Mouse (Mus musculus) cerebellum, postnatal 4 days (tissue): ENCODE measurements at regions not wholly inside any gene's neighbourhood (a gene's known extent, or its start where the extent isn't known, plus 50 kb on each side); places are given as distances from the start of the nearest gene placed in this dataset.
"Not testable (repeated sequence)": the region's sequence is repeated elsewhere in the genome, so short reads cannot be mapped to it uniquely, and the experiment has no call there.

Experiments used
- DNase-seq, 2 experiments: peaks; one replicate each; pipeline ENCODE4 v3.0.0; 2022; ENCODE audit warnings: low spot score in 2 of 2, mixed read lengths in 1 of 2

DNA sequence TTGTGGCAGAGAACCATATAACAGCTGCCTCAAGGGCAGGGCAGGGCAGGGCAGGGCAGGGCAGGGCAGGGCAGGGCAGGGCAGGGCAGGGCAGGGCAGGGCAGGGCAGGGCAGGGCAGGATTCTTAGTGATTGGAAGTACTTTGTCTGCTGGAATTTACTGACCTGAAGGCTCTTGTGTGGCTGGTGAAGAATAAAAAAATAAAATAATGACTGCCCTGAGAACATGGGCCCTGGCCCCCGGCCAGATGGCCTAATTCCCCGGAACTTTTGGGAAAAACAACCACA lies 169.3 kb downstream of the Qk start:
- not testable (repeated sequence) for DNase-seq

DNA sequence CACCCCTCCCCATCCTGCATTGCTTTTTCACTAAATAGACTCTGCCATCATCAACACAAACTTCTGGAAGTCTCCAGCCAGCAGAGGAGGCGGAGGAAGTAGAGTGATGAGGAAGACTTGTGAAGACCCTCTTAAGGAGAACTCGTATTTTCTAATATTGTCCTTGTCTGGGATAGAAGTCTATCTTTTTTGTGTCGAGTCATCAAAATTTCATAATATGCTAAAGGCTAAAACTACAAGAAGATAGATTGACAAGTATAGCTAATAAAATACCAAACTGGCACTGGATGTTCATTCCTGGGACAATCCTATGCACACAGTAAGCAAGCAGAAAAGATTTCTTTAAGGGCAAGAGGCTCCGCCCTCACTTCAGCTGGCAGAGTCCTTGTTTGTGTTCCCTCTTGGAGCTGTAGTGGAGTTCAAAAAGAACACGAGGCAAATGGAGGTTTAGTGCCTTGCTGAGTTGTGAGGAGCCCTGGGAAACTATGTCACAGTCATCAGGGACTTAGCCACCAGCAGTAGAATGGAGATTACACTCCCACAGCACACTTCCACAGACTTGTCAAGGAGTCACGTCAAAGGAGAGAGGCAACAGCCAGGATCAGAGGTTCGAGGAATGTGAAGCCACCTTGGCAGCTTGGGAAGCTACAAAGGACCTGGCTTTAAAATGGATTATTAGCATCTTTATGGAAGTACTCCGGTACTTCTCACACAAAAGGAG lies 169.8 kb downstream of the Qk start:
- no peak for DNase-seq

DNA sequence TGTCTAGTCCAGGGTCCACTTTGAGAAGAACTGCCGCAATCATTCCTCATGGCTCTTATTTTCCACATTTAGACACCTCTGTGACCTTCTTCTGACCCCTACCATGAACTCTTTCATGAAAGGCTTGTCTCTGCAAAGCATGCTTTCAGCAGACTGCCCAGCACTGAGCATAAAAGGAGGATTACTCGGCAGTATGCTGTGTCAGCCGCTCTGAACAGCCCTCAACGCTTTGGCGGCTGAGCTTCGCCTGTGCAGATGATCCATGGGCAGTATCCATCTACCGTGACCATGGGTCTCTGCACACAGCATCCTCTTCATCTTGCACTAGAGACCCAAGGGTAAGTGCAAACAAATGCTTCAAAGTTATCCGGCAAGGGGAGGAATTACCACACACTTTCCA lies 172.5 kb downstream of the Qk start:
- no peak for DNase-seq

DNA sequence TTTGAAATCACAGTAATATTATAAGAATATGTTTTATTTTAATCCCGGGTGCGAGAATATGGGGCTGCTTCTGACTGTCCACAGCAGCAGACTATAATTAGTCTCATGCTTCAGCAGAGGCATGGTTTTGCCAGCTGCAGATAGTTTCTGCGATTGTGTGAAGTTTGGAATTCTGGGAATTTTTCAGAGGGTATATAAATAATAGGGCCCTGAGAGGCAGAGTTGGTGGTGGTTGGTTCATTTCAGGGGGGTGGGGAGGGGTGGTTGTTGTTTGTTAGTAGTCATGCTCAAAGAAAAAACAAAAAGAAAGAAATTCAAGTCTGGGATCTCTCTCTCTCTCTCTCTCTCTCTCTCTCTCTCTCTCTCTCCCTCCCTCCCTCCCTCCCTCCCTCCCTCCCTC lies 173.1 kb downstream of the Qk start:
- no peak for DNase-seq

DNA sequence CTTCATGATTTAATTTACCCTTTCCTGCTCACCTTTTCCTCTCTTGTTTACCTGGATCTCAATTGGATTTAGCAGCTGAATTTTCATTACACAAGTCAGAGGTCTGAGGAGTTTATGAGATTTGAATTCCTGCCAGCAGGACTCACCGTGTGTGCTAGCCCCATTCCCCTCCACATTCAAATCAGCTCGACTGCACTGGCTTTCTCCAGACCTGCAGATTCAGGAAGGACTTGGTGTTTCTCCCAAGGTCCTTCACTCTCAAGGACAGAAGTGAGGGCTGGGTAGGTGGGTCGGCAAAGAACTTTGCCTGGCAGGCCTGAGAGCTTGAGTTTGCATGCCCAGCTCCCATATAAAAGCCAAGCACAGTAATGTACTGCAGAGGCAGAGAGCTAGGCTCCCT lies 180.8 kb downstream of the Qk start:
- DNase-seq: no peak

DNA sequence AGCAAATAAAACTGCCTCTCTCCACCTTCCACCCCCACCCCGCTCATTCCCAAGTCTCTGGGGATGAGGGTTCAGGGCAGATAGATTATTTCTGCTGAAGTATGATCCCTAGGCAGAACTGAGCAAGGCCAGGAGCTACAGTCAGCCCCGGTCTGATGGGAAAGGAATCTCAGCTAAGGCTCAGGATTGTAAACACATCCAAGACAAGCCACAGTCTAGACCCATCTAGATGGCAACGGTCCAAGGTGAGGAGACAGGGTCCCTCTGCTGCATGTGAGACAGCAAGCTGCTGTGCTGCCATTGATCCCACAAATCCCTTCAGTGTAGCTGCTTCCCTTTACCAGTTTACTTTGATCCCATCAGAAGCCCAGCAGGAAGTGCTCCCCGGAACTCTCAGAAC lies 181.3 kb downstream of the Qk start:
- no peak for DNase-seq

DNA sequence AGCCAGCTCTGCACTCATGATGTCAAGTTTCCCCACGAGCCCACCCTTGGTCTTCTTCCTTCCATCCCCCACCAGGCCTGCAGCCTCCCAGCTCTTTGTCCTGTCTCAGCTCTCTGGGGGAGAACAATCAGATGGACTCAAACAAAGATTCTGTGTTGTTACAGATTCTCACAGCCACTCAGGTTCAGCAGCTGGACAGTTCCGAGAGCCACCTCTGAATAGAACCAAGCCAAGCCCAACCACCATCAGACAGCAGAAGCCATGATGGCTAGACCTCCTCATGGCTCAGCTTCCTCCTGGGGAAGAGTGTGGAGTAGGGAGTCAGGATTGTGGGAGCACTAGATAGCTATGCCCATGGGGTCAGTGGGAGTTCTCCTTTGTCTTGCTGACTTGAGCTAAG lies 184.5 kb downstream of the Qk start:
- DNase-seq: no peak

DNA sequence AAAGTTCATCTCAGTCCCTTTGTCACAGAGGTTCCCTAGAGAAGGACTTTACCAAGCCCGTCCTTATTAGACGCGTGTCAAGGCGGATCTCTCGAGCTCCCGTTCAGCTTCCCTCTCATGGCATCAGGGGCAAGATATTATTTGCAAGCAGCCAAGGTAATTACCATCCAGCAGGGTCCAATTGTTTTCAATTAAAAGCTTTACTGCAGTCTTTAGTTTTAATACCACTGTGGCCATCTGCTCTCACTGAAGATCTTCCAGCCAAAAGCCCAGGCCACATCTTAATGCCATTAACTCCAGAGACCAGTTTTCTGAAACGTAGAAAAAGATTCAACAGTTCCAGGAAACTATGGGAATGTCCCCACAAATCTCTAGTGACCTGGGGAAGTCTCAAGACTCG lies 191.1 kb downstream of the Qk start:
- no peak for DNase-seq

DNA sequence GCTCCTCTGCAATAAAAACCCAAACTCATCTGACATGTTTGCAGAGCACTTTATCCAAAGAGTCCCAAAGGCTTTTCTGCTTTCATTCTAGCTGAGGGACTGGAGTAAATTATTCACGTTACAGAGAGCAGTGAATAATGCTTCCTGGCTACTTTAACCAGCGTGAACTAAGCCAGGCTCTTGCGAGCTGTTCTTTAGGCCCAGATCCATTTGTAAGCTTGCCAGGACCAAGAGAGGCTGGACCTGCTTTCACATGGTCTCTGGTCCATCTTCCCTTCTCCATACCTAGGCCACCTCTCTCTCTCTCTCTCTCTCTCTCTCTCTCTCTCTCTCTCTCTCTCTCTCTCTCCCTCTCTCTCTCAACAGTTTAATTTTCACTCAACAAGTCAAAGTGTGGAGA lies 197.2 kb downstream of the Qk start:
- DNase-seq: no peak

DNA sequence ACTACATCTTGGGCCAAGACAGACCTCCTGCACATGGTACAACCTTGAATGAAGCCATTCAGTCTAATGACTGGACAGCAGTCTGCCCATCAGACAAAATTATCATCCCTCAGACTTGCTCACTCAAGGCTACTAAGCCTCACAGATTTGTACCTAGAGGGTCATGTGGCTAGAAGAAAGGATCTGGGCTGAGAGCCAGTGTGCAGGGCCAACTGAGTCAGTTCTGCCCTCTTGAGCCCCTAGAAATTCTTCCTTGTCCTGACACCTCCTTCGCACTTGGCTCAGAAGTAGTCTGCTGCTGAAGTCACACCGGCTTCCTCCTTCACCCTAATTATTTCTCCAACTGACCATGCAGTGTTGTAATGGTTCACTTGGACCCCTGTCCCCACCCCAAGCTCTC lies 207.5 kb downstream of the Qk start:
- DNase-seq: no peak

DNA sequence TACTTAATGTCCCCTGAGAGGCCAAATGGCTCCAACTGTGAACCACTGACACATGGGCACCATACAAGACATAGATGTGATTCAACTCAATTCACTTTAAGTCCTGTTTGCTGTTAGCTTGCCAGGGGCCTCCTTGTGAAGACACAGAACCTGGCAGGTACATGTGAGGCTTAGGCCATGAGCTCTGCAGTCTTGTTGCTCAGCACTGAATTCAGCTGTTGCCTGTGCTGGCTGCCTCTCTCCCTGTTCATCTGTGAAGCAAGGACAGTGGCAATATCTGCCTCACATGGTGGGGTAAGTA lies 209.3 kb downstream of the Qk start:
- no peak for DNase-seq

DNA sequence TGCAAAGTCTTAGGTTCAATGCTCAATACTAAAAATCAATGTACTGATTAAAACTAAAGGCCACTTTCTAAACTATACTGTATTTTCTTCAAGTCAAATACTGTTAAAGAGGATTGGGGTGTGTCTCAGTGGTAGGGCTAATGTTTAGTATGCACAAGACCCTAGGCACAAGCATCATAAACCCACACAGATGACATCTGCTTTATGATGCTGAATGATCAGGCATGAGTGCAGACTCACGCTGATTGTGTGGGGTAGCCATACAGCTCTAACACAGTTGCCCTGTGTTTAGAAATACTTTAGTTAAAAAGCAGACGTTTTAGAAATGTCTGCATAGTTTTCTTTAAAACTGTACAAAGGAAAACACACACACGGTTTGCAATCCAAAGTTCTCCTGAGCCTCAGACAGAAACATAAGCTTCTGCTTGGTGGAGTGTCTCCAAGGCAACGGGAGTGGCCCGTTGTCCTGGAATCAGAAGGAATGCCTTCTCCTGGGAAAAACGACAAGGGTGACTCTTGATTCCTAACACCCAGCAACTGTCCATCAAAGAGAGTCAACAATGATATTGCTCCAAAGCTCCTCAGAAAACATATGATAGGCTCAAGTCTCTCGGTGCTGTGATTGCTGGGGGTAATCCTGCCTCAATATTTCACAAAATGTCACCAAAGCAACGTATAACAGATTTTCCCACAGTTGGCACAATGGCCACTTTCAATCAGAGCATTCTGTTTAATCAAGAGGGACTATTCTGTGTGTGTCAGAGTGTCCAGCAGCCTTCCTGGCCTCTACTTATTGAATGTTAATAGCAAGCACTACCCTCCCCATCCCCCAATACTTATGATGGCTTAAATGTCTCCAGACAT lies 209.9 kb downstream of the Qk start:
- no peak for DNase-seq

DNA sequence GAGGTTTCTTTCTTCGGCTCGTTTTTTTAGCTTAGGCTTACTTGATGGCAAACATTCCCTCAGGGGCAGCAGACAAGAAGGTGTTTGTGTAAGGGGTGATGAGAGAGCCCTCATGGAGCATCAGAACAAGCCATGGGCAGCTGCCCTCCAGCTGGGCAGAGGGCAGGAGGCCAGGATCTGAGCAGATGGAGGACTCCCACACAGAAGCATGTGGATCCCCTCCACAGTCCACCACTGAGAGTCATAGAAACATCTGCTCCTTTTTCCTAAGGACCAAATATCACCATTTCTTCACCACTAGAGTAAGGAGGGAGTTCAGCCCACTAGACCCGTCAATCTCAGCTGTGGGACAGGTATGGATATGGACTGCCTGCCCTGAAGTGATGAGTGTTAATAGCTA lies 214.4 kb downstream of the Qk start:
- peak in 1 of 2 experiments; percentile 66 for DNase-seq

DNA sequence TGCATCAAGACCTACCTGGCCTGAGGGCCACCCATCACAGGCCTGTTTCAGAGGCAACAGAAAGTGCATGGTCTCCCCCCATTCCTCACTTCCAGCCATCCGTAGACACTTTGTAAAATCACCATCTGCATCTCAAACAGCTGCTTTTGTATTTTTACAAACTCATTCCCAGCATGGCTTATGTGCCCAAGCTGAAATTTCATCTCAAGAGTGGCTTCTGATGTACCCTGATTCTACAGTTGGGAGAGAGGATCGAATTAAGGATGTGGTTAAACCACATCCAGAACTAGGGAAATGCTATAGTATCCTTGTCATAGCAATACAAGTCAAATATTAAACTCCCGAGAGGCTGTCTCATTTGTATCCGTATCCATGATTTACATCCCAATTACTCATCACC lies 221.5 kb downstream of the Qk start:
- DNase-seq: no peak

DNA sequence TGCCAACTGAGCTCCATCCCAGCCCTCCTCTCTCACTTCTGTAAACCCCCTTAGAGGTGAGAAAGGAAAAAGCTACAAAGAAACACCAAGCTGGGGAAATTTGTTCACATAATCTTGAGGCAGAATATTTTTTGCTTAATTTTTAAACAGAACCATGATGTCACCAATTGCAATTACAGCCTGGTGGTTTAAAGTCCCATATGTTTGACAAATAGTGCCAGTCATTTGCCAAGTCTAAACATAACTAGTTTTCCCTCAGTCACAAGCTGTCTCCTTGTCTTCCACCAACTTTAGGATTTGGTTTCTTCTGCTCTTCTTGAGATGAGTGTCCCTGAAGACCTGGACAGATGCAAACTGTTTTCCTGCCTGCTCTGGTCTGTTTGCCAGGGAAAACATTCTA lies 222.0 kb downstream of the Qk start:
- DNase-seq: no peak

DNA sequence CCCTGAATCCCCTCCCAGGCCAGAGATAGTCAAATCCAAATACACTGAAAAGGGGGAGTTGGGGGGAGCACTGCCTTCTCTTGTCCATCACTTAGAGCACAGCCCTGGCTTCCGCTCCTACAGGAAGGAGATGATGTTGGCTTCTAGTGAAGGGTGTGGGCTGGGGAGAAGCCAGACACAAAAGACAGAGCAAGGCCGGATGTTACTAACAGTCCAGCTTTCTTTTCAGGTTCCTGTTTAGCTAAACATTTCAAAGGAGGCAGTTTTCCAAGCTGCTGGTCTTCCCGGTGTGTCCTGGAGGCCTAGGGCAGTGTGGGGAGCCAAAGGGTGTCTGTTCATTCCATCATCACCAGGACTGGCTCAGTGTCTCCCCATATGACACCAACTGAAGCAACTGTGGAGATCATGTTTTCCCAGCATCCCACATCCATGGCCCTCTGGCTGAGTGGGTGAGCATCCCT lies 223.8 kb downstream of the Qk start:
- no peak for DNase-seq

DNA sequence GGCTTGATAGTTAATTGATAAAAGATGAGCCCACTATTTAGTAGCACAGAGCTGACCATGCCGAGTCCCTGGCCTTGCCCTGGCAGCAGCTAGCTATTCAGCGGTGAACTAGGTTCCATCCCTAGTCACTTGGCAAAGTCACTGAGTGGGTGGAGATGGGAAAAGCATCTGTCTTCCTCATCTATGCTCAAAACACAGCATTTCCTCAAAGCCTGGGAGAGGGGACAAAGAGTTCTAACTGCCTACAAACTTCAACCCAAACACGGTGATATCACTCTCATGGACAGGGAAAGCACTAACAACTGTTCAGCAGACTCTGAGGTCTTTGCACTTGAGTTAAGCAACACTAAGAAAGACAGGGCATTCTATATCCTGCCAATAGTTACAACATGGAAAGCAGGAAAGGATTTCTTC lies 225.5 kb downstream of the Qk start:
- DNase-seq: no peak

DNA sequence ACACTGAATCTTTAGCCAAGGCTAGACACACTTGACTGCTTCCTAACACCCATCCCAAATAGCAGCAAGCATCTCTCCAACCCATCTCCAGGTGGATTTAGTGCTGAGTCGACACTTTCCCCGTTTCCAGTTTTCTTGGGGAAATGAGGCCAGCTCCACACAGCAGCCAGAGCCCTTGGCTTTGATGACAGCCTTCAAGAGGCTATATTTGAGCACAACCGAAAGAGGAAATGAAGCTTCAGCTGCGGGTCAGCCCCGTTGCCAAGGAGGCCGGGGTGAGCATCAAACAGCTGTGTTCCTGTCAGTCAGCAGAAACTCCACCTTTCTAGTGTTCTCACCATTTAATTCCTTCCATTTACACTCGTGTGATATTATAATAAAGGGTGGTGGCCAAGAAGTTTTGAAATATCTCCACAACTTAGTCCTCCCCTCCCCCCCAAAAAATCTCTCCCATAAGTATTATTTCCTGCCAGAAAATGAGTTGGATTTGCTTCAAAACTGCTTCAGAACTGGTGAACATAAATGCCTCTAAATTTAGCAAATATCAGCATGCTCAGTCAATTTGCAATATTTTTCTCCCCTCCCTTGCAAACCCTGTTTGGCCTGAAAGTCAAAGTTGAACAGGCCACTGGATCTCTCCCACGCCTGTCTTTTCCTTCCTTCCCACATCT lies 226.1 kb downstream of the Qk start:
- DNase-seq: no peak

DNA sequence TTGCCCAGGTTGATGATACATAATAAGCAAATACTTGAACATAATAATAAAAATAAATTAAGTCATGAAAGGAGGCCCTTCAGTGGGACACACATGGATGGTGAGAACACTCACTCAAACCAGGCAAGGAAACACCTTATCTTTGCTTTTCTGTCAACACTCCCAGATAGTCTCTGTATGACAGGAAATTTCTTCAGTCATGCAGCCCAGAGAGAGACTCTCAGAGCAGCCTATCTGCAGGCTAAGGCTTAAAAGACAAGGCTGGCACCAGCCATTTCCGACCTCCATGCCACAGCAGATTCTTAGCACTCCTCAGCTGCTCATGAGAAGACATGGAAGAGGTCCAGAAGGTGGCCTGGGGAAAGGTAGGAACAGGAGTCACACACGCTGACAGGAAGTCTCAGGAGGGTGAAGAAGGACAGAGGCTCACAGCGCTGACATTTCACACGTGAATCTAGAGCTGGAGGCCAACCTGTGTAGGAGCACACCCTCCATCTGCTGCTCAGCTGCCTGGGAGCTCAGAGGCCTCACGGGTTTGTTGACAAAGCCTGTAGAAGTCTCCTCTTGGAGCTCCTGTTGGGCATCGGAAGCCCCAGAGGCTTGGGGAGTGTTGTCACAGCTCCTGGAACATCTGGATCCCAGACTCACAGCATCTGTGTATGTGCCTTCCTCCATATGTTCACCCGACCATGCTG lies 232.3 kb downstream of the Qk start:
- no peak for DNase-seq

DNA sequence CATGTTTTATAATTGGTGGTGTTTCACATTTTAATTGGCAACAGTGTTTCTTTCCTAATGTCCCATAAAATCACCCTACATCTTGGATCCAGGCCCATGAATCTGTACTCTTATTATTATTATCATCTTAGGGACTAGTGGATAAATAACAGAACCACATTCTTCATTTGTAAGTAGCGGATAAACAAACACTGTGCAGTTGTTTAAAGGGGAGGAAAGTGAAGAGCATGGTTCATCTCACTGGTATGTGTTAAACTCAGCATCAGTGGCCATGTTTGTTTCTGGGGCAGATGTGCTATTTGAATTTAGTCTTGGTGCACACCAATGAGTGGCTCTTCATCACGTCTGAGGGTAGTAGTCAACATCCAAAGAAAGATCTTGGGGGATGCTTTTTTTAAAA lies 233.1 kb downstream of the Qk start:
- DNase-seq: no peak

DNA sequence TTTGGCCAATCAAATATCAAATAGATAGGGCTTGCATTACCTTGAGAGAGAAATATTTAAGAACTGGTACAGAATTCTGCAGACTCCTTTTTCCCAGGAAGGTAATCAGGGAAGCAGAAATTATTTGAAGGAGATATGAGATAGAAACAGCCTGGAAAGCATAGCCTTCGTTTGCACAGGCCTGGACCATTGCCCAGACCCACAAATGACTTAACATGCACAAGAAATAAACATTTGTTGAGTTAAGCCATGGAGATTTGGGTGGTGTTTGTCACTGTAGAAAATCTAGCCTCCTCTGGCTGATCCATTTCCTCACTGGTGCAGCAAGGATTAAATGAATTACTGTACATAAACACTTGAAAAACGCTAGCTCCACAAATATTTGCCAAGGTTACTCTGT lies 233.5 kb downstream of the Qk start:
- DNase-seq: no peak

DNA sequence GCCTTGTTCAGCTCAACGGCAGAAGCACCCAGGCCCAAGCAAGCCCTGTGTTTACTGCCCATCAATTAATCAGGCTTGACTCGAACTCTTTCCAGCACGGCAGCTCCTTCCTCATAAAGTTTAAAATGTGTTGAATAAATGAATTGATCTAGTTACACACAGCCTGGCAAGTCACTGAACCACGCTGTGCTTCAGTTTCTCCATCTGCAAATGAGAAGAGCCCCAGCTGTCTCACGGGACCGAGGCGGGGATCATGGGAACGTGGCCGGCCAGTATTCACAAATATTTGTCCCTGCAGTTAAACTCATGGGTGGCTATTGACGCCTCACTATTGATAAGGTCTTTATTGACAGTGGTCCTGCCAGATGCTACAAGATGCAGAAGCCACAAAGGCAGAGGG lies 237.9 kb downstream of the Qk start:
- no peak for DNase-seq
